Mouse (Mus musculus) left cerebral cortex, adult 8-10 months (tissue): ENCODE measurements around the gene Arhgap5. TPM values are rescaled to one million over a fixed set of nuclear protein-coding genes. Genes with fewer than 3 reads are reported as not detected.

Source experiments
- DNase-seq, 2 experiments: peaks; one replicate each; pipeline ENCODE4 v3.0.0; 2022; ENCODE audit warnings: low spot score in 2 of 2
- total RNA-seq, 4 experiments: library from RNA; stranded (reverse); gene quantifications; 2 replicates each; pipeline ENCODE4 v1.2.4; 2022

Arhgap5 gene
- total RNA-seq = 100 to 1,000 TPM; 136 to 163 (median 147) TPM

- peak; percentile 67 to 94 for DNase-seq
These were observed at the start of gene Arhgap5 for GRCm38 (mm10) chr12:52503456-52504320. Gene Arhgap5, plus strand, starts transcription at chr12:52503972.

- no peak for DNase-seq
These were observed 39.2 kb upstream of the Arhgap5 start for GRCm38 (mm10) chr12:52464593-52464992.

- no peak for DNase-seq
These were observed 32.2 kb upstream of the Arhgap5 start for GRCm38 (mm10) chr12:52471621-52472020.

- DNase-seq = peak in 1 of 2 experiments; percentile 23
These were observed 29.5 kb upstream of the Arhgap5 start for GRCm38 (mm10) chr12:52473988-52474968.

DNA sequence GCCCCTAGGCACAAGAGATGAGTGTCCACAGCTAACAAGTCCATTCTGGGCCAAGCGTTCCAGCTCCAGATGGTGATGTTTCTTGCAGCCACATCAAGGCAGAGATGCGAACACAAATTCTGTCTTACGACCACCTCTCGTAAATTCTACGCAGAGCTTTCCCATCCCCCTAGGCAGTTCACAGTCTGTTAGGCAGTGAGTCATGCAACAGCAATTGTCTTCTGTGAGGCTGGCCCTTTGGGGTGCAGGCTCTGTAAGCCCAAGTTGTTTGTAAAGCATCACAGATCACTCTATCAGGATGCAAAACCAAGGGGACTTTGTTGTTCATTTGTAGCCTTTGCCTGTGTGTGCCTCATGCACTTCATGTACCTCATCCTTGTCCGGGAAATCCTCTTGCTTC is 27.7 kb upstream of the Arhgap5 start:
- DNase-seq = no peak

GRCm38 (mm10) chr12:52478611-52479010 is 25.2 kb upstream of the Arhgap5 start:
- DNase-seq = no peak

- no peak for DNase-seq
These were observed 24.4 kb upstream of the Arhgap5 start for GRCm38 (mm10) chr12:52479323-52479722.

- no peak for DNase-seq
These were observed 22.9 kb upstream of the Arhgap5 start for GRCm38 (mm10) chr12:52480851-52481250.

DNA sequence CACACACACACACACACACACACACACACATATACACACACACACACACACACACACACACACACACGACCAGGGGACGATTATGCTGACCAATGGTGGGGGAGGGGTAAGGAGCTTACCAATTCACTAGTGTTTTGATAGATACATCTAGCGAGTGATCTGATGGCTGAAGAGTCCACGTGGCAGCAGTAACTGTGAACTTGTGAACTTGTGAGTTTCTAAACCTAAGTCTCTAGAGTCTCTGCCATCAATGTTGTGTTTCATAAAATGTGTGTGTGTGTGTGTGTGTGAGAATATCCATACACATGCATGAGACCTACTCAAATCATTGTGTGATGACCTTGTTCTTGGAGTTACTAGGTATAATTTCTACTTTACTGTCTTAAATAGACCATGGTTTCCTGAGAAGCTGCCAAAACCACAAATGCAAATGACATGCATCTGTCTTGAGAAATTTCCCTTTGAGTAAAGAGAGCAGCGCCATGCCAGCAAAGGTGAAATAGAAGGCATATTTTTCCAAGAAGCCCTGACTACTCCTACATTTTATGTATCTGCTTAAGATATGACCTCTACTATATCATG is 21.7 kb upstream of the Arhgap5 start:
- no peak for DNase-seq

DNA sequence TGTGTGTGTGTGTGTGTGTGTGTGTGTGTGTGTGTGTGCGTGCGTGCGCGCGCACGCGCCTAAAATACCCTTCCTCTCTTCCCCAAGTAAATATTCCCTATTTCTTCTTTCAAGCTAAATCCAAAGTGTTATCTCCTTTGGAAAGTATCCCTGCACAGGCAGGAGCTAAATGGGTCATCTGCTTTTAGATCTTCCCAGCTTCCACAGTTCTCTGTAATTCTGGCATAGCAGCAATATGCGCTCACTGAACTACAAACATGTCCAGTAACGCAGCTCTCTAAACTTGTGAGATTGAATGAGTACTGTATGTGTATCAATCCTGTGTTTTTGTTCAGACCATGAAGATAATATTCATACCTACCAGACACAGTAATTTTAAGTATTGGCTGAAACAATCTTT is 20.6 kb upstream of the Arhgap5 start:
- no peak for DNase-seq

DNA sequence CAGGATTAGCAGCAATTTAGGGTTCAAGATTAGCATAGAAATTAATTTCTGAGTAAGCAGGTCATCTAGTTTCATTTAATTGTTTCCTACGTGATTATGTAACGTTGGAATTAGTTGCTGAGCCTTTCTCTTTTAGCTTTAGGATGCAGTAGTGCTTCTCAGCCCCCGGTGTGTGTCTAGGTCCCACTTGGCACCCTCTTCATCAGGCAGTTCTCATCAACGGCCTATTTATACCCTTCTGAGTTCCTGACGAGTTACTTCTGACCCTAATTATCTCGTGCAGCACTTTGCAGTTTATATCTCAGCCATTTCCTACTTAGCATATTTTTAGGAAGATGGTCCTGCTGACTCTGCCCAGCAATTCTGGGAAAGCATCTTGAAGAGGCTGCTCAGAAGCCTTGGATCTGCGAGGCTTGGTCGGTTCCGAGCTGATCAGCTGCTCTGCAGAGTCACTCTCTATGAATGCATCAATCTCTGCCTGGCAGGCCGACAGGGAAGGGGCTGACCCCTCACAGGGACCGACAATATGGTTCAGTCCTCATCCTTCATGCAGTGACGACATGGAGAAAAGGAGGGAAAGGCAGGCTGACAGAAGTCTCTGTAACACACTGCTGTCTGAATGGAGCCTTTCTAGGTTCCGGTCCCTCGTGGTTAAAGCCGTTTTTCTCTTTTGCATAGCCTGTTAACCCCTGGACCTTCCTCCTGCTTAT is 15.4 kb upstream of the Arhgap5 start:
- DNase-seq = no peak

DNA sequence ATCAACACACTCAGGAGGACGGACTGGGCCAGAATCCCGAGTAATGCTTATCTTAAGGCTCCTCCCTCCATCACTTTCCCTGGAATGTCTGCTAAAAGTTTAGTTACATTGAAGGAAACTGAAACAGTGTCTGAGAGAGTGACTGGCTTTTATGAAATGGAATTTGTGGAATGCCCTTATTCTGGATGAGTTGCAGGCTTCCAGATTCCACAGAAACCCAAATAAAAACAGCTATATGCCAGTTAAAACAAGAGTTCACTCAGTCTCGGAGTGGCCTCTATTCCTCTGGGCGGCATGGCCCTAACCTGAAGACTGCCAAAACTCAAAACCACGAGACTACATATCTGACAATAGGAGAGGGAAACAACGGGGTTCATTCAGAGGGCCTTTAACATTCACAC is 10.5 kb upstream of the Arhgap5 start:
- DNase-seq = peak in 1 of 2 experiments; percentile 19

GRCm38 (mm10) chr12:52497209-52497608 is 6.6 kb upstream of the Arhgap5 start:
- no peak for DNase-seq

DNA sequence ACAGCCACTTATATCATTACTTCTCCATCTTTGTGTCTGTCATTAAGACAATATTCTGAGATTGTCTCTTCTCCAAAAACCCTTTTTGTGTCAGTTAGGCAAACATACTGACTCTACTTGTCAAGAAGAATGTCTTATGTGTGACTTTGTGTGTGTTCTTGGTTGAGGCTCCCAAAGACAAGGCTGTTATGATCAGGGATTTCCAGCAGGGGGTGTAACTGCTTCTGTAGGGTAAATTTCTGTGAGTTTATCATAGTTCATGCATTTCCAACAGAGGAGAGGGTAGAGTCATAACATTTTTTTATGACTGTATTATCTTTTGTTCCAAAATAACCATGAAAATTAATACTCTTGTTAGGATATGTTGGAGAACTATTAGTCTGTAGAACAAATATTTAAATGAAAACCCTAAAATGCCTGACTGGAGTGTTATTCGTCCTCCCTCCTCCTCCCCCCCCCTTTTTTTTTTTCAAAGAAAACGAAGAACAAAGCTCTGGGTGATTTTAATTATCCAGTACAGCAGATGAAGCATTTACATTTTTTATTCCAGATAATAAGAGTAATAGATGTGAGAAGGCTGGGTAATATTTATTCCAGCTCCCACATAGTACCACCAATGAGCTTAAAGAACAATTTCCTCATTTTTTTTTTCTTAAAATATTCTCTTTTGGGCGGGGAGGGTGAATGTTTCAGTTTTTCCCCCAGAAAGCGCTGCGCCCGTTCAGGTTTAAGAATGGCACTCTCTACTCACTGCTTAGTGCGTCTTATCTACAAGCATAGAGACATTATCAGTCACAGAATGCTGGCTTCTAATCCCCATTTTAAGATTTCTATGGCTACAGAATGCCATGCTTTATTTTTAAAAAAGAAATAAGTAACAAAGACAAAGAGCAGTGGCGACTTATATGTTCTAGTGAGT is 2.6 kb upstream of the Arhgap5 start:
- no peak for DNase-seq

DNA sequence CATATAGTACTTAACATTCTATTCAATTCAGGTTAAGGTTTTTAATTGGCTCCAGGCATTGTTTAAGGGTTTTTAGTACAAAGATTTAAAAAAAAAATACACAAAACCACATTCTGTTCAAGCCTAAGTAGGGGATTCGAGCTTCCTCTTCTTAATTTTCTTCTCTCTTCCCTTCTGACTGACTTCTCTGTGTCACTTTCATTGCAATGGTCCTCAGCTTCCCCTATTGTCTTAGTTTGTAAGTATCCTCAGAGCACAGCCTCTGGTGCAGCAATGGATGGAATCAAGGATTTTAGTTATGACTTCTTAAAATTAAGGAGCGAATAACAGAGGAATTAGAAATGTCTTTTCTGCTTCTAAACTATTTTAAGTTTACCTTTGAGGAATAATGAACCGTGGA is 1.6 kb upstream of the Arhgap5 start:
- DNase-seq = no peak

DNA sequence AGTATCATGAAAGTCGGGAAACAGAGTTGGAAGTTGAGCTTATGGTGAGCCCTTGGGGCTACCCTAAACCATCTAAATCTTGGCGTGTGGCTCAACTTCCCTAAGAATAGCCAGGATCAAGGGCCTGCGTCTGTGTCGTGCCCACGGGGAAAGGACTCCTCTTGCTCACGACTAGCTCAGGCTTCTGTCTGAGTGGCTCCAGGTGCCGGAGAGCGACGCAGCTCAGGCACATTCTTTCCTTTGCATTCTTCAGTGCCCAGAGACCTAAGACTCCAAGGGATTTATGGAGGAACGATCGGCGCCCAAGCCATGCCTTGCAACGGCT is 679 bp upstream of the Arhgap5 start:
- peak in 1 of 2 experiments; percentile 84 for DNase-seq

- peak; percentile 30 to 44 for DNase-seq
These were observed 784 bp downstream of the Arhgap5 start for GRCm38 (mm10) chr12:52504331-52505181.

DNA sequence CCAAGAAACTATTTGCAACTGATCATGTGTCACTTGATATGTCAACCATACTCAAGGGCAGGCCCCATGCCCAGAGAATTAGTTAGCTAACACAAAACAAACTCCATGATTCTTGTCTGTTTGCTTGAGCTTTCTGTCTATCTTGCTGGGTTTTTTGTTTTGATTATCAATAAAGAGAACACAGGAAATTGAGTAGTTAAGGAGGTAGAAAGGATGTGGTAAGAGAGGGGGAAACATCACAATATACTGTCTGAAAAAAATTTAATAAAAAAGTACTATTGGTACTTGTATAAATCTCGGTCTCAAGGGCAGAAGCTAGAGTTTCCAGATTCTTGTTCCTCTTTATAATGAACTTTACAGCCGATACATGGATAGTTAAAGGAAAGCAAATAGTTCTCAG is 20.9 kb downstream of the Arhgap5 start:
- DNase-seq = no peak

GRCm38 (mm10) chr12:52525486-52525885 is 21.7 kb downstream of the Arhgap5 start:
- DNase-seq = no peak
